Mouse (Mus musculus) embryo, embryonic 10 days (tissue): ENCODE measurements around the gene Rabep2.
"Not testable (repeated sequence)": the region's sequence is repeated elsewhere in the genome, so short reads cannot be mapped to it uniquely, and the experiment has no call there.

Experiments used
- DNase-seq: peaks from one replicate; pipeline ENCODE4 v3.0.0-alpha.2; 2015; ENCODE audit warnings: low spot score

Rabep2 gene

DNA sequence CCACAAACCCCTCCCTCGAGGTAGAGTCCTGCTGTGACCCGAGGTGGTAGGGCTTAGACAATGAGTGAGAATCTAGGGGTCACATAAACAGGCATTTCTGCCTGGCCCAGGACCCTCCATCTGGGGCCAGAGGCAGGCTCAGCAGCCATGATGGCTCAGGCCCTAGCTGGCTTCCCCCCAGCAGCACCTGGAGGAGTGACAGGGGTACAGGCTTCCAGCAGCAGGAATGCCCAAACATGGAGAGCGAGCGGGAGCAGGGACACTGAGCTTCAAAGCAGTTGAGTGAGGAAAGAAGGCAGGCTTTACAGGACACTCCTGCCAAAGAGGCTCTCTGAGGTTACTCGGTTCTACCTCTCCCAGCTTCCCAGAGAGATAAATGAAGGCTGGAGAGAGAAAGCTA, 36.3 kb downstream of the Rabep2 start:
- no peak for DNase-seq

DNA sequence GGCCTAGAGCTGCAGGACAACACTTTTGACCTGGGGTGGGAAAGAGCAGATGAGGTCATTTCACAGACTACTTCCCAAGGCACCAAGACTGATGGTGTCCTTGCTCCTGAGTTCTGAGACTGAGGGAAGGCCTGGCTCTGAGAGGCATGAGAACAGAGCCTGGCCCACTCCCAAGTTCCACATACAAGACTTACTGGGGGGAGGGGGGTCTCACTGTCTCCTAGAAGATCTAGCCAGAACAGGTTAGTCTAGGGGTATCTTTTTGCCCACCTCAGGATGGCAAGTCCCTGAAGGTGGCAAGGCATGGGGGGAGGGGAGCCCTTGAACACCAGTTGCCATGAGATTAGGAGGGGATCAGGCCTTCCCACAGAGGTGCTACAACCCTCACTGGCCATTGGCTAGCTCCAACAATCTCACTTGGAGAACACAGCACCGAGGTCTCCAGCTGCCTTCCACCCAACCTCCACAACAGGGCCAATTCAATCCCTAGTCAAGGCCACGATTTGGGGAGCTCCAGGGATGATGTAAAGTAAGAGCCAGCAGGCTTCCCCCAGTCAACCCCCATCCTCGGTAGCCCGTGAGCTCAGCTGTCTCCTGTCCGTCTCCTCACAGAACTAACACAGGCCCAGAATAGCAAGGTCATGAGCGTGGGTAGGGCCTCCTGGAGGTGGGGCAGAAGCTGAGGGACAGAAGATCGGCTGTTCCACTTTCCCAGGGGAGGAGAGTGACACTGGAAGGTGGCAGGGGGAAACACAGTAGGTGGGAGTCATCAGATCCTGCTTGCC, 36.9 kb downstream of the Rabep2 start:
- no peak for DNase-seq

DNA sequence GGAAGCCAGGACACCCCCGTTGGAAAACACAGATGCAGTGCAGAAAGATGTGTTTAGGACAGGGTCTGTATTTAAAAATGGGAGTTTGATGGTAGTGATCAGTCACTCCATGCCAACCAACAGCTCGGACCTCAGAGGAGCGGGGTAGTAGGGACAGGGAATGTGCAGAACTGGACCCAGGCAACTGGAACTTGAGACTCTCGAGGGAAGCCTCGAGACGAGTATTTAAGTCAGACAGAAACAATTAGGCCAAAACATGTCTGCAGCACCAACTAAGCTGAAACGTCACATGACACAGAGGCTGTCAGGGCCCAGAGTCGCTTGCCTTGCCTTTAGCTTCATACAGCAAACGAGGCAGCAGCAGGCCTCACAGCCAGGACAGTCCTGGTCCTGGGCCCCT, 37.6 kb downstream of the Rabep2 start:
- DNase-seq, result no peak

DNA sequence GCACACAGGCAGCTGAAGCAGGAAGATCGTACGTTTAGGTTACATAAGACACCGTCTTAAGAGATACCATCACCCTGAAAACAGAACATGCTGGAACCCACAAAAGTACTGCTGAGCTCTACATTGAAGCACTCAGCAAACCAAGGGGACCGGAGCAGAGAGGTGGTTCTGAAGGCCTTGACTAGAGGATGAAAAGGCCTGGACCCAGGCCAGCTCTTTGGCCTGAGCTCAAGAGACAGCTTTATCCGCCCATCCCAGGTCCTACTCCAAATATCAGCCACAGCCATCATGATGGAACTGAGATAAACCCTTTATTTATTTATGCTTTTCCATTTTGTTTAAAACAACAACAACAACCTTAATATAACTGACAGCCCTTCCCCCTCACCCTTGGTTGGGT, 38.1 kb downstream of the Rabep2 start:
- DNase-seq, result no peak

DNA sequence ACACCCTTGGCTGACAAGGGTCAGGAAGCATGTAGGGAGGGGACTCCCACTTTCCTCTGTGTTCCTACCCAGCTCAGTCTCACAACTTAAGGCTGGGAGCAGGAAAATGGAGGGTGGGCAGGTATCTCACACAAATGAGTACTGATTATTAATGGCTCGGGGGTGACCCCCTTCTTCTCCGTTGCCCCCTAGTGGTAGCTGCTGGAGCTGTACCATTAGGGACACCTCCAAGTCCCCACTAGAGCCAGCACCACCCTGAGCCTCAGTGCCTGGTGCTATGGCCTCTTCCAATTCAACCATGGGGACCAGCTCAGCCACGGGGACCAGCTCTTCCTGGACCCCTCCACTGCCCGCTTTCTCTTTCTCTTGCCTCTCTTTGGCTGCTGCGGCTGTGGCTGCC, 38.7 kb downstream of the Rabep2 start:
- peak; percentile 51 for DNase-seq

DNA sequence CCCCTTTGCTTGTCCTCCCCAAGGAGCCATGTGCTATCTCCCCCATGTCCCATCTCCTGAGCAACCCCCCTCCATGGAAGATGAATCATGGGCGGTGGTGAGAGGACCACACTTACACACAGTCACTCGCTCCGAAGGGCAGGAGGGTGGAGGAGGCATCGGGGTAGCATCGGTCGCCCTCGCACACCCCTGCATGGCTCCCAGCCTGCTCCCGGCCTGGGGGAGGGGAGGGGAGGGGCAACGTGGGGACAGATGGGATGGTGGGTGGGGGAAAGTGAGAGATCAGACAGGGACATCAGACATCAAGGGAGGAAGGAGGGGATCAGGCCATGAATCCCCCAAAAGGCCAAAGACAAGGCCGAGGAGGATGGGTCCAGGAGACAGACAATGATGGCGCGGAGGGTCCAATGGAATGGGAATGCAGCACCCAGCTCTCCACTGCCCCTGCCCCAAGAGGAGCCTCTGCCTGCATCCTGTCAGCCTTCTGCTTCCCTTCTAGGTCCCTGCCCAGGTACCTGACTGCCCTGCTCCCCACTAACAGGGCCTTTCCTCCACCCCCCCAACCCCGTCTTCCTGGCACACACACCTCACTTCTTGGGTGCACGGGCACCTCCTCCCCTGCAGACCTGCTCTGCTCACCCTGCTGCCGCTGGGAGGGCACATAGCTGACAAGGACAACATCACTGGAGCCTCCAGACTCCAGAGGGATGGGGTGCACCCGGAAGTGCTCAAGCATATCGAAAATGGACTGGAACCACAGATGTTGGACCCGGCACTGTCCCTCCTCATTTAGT, 39.5 kb downstream of the Rabep2 start:
- no peak for DNase-seq

DNA sequence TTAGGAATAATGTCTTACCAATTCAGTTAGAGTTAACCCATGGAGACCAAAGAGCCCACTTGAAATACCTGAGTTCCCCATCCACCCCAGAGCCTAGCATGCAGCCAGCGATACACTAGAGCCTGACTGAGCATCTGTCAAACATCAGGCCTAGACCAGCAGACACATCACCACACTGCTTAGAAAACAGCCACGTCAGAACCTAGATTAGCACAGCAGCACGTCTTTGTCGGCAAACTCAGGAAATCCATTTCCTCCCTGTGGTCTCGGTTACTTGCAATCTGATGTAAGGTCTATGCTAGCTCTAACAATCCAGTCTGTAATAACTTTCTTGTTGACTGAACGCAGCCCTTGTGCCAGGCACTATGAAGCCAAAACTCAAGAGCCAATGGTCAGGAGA, 41.5 kb downstream of the Rabep2 start:
- DNase-seq, result no peak

DNA sequence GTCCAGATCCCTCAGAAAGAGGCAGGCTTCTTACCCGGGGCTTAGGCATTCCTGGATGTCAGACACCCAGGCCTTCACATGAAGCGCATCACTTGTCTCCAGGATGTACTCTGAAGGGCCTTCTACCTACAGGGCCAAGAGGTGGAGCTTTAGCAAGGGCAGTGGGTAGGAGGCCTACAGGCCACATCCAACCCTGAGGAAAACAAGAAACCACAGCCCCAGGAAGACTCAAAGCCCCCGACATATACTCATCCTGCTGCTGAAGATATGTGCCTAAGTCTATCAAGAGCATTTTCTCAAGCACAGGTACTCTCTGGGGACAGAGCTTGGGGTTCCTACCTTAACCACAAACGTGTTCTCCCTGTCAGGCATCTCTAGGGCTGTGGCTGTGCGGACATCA, 42.8 kb downstream of the Rabep2 start:
- DNase-seq, result no peak

DNA sequence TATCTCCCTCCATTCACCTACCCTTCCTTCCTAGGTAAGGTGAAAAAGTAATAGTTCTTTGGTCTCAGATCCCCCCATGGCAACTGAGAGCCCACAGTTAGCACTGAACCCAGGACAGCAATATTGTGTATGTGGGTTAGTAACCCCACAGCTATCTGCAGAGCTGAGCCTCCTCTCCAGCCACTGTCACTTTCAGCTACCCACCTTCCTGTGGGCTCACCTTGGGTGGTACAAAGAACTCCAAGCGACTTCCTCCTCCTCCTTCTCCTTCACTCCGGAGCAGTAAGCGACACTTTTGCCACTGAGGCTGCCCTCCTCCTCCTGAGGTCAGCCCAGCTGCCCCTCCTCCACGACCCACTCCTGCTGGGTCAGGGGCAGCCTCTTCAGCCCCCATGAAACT, 43.3 kb downstream of the Rabep2 start:
- DNase-seq, result no peak

DNA sequence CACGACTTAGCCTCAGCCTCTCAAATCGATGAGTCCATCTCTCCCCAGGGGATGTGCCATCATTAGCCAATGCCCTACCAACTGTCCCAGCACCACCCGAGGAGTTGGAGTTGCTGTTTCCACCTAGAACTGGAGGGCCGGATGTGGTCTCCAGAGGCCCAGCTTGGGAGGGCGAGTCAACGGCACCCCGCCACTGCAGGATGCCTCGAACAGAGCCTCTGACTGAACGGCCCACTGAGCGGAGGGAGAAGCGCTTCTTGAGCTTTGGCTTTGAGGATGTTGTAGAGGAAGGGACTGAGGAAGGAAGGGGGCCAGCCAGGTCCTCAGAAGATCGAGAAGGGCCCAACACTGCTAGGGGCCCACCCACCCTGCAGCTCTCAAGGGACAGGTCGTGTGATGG, 43.7 kb downstream of the Rabep2 start:
- no peak for DNase-seq

DNA sequence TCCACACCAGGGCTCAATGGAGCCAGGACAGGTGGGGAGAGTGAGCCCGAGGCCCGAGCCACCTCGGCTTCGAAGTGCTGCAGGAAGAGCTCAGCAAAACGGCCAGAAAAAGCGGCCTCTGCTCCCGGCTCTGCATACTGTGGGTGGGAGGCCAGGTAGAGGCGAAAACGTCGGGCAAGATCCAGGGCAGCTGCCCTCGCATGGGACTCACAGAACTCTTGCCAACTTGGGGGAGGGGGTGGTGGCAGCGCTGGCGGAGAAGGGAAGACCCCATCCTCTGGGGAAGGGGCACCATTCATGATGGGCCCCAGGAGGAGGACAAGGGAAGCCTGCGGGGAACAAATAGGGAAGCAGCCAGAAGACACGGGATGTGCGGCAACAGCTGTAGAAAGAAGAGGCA, 44.2 kb downstream of the Rabep2 start:
- DNase-seq, result no peak

DNA sequence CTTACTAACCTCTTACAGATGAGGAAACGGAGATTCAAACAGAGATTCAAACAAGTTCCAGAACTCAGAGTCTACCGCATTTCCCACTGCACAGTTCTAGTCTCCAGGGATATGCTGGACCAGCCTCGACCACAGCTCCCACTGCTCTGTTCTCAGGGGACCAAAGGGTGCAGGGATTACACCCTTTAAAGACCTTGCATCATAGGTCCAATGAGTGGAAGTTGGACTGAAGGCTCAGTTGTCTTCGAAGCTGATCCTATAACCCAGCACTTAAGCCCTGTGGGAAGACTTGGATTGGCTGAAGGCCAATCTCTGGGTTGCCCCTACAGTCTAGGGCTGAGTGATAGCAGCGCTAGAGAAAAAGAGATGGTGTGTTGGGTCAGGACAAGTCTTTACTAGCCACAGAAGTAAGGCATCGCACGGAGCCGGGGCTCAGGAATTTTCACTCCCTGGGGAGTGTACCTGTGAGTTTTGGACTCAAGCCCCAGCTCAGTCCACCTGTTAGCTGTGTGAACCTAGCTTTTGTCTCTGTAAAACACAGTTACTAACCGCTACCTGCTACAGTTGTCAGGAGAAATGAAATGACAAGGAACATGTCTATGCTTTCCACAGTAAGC, 45.0 kb downstream of the Rabep2 start:
- DNase-seq, result no peak

DNA sequence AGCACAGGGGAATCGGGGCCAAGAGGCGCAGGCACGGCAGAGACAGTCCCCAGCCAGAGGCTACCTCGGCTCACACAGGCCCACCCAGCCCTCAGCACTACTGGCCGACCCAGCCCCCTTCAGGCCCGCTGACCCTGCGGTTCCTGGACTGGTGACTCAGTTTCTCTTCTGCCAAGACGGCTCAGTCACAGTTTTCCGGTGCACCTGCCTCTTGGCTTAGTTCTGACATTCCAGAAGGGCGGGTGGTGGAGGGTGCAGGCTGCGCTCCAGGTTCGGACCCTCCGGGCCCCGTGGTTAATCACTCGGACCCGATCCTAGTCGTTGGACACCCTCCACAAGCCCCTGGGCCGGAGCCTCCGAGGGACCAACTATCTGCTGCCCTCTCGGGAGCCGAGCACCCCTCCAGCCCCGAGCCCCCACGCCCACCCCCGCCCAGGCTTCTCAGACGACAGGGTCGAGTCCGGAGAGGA, 46.0 kb downstream of the Rabep2 start:
- peak; percentile 9 for DNase-seq

DNA sequence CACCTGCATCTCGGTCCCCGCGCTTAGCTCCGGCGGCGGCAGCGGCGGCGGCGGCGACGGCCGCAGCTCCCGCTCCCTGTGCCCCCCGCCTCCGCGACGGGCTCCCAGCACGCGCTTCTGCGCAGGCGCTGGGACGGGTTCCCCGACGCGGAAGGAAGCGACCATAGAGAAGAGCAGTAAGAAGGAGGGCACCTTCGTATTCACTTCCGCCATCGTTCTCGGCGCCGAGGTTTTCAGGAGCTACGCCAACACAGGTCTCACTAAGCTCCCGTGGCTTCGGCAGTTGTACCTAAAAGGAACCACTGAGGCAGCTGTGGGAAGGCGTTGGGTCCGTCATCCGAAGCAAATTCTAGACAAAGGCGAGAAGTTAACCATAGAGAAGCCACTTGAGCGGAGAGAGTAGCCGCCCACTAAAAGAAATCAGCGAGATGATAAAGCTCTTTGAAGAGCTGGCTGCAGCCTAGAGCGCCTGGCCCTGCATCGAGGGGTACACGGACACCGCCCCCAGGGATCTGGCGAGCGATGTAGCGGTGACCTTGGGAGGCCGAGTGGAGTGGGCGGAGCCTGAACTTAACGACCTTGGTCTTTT, 46.5 kb downstream of the Rabep2 start, which contains the start of gene Sh2b1:
Gene Sh2b1 (minus strand): TSS at position 432 of the 589 bp plus-strand sequence.
- peak; percentile 97 for DNase-seq

DNA sequence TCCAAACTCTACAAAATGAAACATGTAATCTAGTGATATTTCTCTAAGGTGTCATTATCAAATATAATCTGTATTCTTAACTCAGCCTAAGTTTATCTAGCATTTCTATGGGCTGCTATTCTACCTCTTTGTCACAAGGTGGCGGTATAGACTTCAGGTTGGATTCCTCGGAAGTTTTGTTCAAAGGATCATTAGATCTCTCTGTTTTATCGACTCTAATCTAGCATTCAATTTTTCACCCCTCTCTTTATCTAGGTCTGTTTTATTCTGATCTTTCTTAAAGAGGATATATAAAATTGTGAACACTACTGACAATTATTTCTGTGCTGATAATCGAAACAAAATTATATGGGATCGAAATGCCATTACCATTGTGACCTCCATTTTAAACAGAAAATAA, 53.1 kb downstream of the Rabep2 start:
- DNase-seq, result peak; percentile 46

DNA sequence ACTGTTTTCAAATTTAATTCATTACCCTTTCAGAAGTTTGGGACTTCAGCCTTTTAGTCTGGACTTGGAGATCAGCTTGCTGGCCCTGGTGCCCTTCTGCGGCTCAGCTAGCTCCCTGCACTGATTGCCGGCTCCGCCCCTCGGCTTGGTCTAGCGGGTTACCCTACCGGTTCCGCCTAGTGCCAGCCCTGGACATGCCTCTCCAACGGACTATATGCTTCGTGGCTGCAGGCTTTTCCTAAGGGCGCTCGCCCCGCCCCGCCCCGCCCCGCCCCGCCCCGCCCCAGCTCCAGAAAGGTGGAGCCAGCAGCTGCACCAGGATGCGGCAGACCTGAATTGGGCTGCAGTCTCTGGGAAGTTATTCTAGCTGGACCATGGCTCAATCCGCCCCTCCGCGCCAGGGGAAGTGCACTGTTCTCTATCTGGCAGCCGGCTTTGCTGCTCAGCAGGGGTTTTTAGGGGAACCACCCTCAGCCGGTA, 53.9 kb downstream of the Rabep2 start:
- peak; percentile 94 for DNase-seq

DNA sequence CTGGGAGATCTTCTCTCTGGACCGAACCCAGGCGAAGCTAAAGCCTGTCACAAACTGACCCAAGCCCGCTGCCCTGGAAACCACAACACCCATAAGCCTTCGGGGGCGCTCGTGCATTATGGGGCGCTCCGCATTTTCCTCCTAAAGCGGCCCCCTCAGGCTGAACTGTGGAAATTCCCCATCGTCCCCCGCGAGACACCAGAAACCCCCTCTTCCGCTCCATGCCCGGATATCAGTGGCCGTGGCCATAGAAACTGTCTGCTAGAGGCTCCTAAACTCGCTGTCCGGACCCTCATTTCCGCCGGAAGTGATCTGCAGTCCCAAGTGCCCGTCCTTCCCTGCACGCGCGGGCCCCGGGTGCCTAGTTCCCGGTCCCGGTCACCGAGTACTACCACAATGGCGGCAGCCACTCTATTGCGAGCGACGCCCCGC, 58.5 kb downstream of the Rabep2 start, which contains the start of gene Tufm:
Gene Tufm (plus strand): TSS at position 310 of the 432 bp plus-strand sequence.
- peak; percentile 98 for DNase-seq

DNA sequence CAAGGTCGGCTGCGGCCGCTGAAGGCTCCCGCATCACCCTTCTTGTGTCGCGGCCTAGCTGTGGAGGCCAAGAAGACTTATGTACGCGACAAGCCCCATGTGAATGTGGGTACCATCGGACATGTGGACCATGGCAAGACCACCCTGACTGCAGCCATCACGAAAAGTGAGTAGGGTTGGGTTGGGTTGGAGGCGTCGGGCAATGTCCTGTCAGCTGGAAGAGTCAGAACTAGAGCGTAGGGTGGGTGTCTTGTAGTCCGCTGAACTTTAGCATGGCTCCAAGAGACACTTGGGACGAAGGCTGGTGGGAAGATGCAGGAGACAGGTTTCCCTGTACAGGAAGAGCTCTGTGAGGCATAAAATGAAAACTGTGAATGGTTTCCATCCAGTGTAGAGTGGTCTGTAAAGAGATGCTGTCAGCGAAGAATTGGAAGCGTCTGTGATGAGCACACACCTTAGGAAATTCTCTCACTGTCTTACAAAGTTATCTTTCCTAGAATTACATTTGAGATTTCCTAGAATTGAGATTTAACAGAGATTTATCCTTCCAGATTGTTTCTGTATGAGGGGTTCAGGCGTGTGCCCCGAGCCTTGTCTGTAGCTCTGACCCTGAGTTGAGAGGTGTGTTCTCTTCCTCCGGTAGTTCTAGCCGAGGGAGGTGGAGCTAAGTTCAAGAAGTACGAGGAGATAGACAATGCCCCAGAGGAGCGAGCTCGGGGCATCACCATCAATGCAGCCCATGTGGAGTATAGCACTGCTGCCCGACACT, 59.2 kb downstream of the Rabep2 start:
- not testable (repeated sequence) for DNase-seq

DNA sequence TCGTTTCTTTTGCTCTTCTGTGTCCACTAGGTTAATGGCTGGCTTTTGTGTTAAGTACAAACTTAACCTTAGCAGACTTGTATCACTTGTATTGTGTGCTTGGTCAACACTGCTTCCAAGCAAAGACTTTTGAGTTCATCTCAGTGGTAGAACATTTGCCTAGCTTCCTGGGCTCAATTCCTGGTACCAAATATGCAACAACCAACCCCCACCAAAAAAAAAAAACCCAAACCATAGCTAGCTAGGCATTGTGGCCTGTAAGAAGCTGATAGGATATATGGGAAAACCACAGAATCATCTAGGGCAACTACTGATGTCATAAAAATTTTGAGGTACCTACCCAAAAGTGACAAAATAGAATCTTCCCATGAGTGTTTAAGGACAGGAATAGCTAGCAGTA, 62.4 kb downstream of the Rabep2 start:
- DNase-seq, result no peak

DNA sequence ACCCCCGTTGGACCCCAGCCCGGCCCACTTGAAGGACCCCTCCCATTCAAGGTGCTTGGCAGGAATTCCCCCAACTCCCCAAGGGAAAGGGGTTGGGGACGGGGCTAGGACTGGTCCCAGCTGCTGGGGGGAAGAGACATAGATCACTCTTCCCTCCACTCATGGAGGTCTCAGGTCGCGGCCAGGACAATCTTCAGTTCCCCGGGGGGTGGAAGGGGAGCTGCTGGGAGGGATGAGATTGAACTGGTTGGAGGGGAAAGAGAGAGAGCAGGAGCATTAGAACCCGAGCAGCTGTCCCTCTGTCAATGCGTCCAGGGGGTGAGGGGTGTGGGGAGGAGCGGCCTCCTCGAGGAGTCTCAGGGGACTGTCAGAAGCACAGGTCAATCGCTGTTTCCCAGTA, 63.4 kb downstream of the Rabep2 start:
- no peak for DNase-seq

DNA sequence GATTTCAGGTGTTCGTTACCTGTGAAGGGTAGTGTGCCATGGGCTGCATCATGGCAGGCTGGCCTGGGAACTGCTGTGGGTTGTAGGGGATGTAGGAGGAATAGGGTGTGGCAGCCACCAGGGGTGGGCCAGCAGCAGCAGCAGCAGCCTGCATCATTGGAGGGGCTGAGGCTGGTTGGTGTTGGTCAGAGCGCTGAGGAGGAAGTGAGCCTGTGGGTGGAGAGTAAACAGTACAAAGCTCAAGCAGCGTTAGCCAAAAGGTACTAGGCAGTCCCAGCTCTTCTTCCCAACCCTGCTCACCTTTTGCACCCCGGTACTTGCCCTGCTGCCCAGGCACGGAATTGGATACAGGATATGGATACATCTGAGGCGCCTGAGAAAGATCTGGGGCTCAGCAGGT, 65.6 kb downstream of the Rabep2 start:
- no peak for DNase-seq
